11 mouse cellular contexts compared by ENCODE assay signal in genomic region chr4:44325453-44325852, GRCm38 (mm10). TPM values are rescaled to one million over a fixed set of nuclear protein-coding genes. Genes with fewer than 3 reads are reported as not detected.
DNase-seq lines count a peak whose midpoint lies in the region; ATAC-seq and TF ChIP-seq lines count a peak whose summit lies in the region.
"Had no signal": no experiment of that assay in that cellular context is flagged by ENCODE, and none has a peak within 500 bp of the region (broad histone marks: within the 10 kb centered on the region; RNA-seq: fewer than 3 reads in every experiment).

No protein-coding gene starts in this region.

- H3K27me3 ChIP-seq in cerebellum, adult 2 months (ENCODE audit: control insufficient read depth, insufficient read depth, low read length): no peaks in the 10 kb centered on the region
- H3K27me3 ChIP-seq in kidney, embryonic 16.5 days (ENCODE audit: insufficient read depth, low read length): no peaks in the 10 kb centered on the region
- no peaks in the 10 kb centered on the region for H3K27me3 ChIP-seq in G1E (ENCODE audit: insufficient read depth, low read length)
- H3K27me3 ChIP-seq: embryonic facial prominence, embryonic 12.5 days; megakaryocyte, embryonic 14.5 days had no signal

- no peaks in the 10 kb centered on the region; the same call in 1 of the 2 replicates for H3K4me1 ChIP-seq in cerebellum, adult 2 months (ENCODE audit: control insufficient read depth, insufficient read depth, low read length)
- H3K4me1 ChIP-seq in kidney, embryonic 16.5 days (ENCODE audit: insufficient read depth, low read length): no peaks in the 10 kb centered on the region
- H3K4me1 ChIP-seq in G1E (ENCODE audit: insufficient read depth, low read depth, low read length): no peaks in the 10 kb centered on the region; the same call in 1 of the 2 replicates
- H3K4me1 ChIP-seq: embryonic facial prominence, embryonic 12.5 days; megakaryocyte, embryonic 14.5 days had no signal

- no peak overlapping the region for H3K4me2 ChIP-seq in kidney, embryonic 16.5 days (replicated peaks; ENCODE audit: low read depth, low read length)
- H3K4me2 ChIP-seq: embryonic facial prominence, embryonic 12.5 days had no signal

- H3K27ac ChIP-seq in cerebellum, adult 2 months (ENCODE audit: insufficient read depth, low read length): no peak overlapping the region
- no peak overlapping the region for H3K27ac ChIP-seq in kidney, embryonic 16.5 days (ENCODE audit: low read length)
- H3K27ac ChIP-seq: embryonic facial prominence, embryonic 12.5 days had no signal

- peak; percentile 18; the same call in 1 of the 2 replicates for TF ChIP-seq CTCF in cerebellum, adult 2 months (IDR thresholded peaks at IDR 0.05; ENCODE audit: borderline replicate concordance, insufficient read depth, low read depth, low read length)
- TF ChIP-seq CTCF in G1E (IDR thresholded peaks at IDR 0.05; ENCODE audit: low read depth, low read length): no peak

- no peak overlapping the region for H3K4me3 ChIP-seq in cerebellum, adult 2 months (replicated peaks; ENCODE audit: insufficient read depth, low read depth, low read length)
- no peak overlapping the region for H3K4me3 ChIP-seq in kidney, embryonic 16.5 days (ENCODE audit: low read length)
- no peak overlapping the region for H3K4me3 ChIP-seq in G1E (ENCODE audit: low read depth, low read length)
- H3K4me3 ChIP-seq: embryonic facial prominence, embryonic 12.5 days; megakaryocyte, embryonic 14.5 days had no signal

- peaks cover 15% of the 10 kb centered on the region for H3K36me3 ChIP-seq in kidney, embryonic 16.5 days (ENCODE audit: insufficient read depth, low read length)
- peaks cover 74% of the 10 kb centered on the region for H3K36me3 ChIP-seq in G1E (replicated peaks)

- ATAC-seq in kidney, embryonic 16.5 days (ENCODE audit: low FRiP score, low TSS enrichment): no peak
- ATAC-seq in G1E (ENCODE audit: extremely low read depth, insufficient number of reproducible peaks, low FRiP score, poor library complexity, severe bottlenecking): no peak

- 45% methylated on average over 4 of the region's 4 CpGs for WGBS in cerebellum, adult 2 months
- 45% methylated on average over 4 of the region's 4 CpGs for WGBS in kidney, embryonic 16.5 days

- H3K9ac ChIP-seq in kidney, embryonic 16.5 days (replicated peaks; ENCODE audit: low read length): no peak overlapping the region
- H3K9ac ChIP-seq: embryonic facial prominence, embryonic 12.5 days had no signal

- DNase-seq in cerebellum, adult 2 months: no peak
- DNase-seq in cerebellum, adult 11-12 months: no peak
- DNase-seq in kidney, postnatal 14 days: peak; percentile 9
- peak; percentile 7 for DNase-seq in G1E (ENCODE audit: low spot score)
- peak; percentile 11 for DNase-seq in embryo, embryonic 11.5 days (ENCODE audit: low read depth, low spot score)
- DNase-seq in right cerebral cortex, adult 2 months (ENCODE audit: low spot score in 2 of 2): no peak
- DNase-seq in layer of hippocampus, postnatal 36 days: no peak
- DNase-seq: right cerebral cortex, adult 18-20 months had no signal

- TF ChIP-seq POLR2A in cerebellum, adult 2 months (IDR thresholded peaks at IDR 0.05; ENCODE audit: borderline replicate concordance, insufficient read depth, low read length): no peak

- H3K9me3 ChIP-seq in kidney, embryonic 16.5 days (ENCODE audit: low read length): no peaks in the 10 kb centered on the region
- no peaks in the 10 kb centered on the region for H3K9me3 ChIP-seq in G1E (replicated peaks)
- H3K9me3 ChIP-seq: embryonic facial prominence, embryonic 12.5 days; megakaryocyte, embryonic 14.5 days had no signal

RNA-seq across cellular contexts. Expression of gene Melk, which starts 24.8 kb away (rescaled TPM):
- 0.03 and 0.07 TPM in 2 replicates for polyA plus RNA-seq in cerebellum, adult 2 months (2012; rRNA removed)
- 45.2 and 48.5 TPM in 2 replicates for polyA plus RNA-seq in kidney, embryonic 16.5 days (2015; fragmentation: Nextera tagmentation; extraction: Ambion mirVana)
- total RNA-seq in G1E (2014; fragmentation: Nextera tagmentation): 25.9 and 27.4 TPM in 2 replicates
- total RNA-seq in G1E (2017): 28.8 and 29.3 TPM in 2 replicates
- 0.90 and 1.5 TPM in 2 replicates for polyA plus RNA-seq in G1E (2012)
- under 1 TPM; 0.40 to 0.65 TPM for total RNA-seq in layer of hippocampus, postnatal 36 days (2021)

Comparison
In these comparisons a context has a peak if more than half of its experiments do, and no peak if none do; other contexts are left out.
1. DNase-seq: peak in kidney, postnatal 14 days (single experiment), G1E (single experiment) and embryo, embryonic 11.5 days (single experiment); none in cerebellum, adult 2 months (0 of 2), cerebellum, adult 11-12 months (single experiment), right cerebral cortex, adult 2 months (0 of 2) and layer of hippocampus, postnatal 36 days (0 of 2).
2. RNA of gene Melk, which starts 24.8 kb away (polyA plus RNA-seq): 45.2 to 48.5 TPM in kidney, embryonic 16.5 days; 0.90 to 1.5 TPM in G1E and 0.03 to 0.07 TPM in cerebellum, adult 2 months; every median in the first group is over 10 times any median in the second.